Mouse (Mus musculus) intestine, postnatal 0 days (tissue): ENCODE data around the gene Sec24d. TPM values are rescaled to one million over a fixed set of nuclear protein-coding genes. Genes with fewer than 3 reads are reported as not detected.
"Not testable (repeated sequence)": the region's sequence is repeated elsewhere in the genome, so short reads cannot be mapped to it uniquely, and the experiment has no call there.

ENCODE experiments used
- ATAC-seq: fragments of 200-750 bp; cut with Nextera tagmentation; 2 replicates; pipeline ENCODE4 v1.8.0; 2017; ENCODE audit warnings: mild to moderate bottlenecking, moderate TSS enrichment, moderate library complexity
- H3K27ac ChIP-seq: fragments of 300-500 bp; sonication (generic); 2 replicates; pipeline ENCODE4 v1.5.1; 2014; ENCODE audit warnings: mild to moderate bottlenecking, low read depth, low read length, moderate library complexity
- H3K27me3 ChIP-seq: fragments of 300-500 bp; sonication (generic); replicated peaks from 2 replicates; pipeline ENCODE4 v1.6.1; 2014; ENCODE audit warnings: low read length, mixed read lengths; ENCODE audit not compliant: control insufficient read depth, insufficient read depth
- H3K36me3 ChIP-seq: fragments of 300-500 bp; sonication (generic); 2 replicates; pipeline ENCODE4 v1.6.1; 2014; ENCODE audit warnings: mild to moderate bottlenecking, moderate library complexity; ENCODE audit not compliant: control insufficient read depth, insufficient read depth
- H3K4me1 ChIP-seq: fragments of 300-500 bp; sonication (generic); replicated peaks from 2 replicates; pipeline ENCODE4 v1.6.1; 2014; ENCODE audit warnings: antibody characterized with exemption, low read length, mixed read lengths; ENCODE audit not compliant: control insufficient read depth, insufficient read depth
- H3K4me2 ChIP-seq: fragments of 300-500 bp; sonication (generic); replicated peaks from 2 replicates; pipeline ENCODE4 v1.6.1; 2014; ENCODE audit warnings: low read depth, mild to moderate bottlenecking, moderate library complexity
- H3K4me3 ChIP-seq: fragments of 300-500 bp; sonication (generic); 2 replicates; pipeline ENCODE4 v1.5.1; 2014; ENCODE audit warnings: low read depth, low read length
- H3K9ac ChIP-seq: fragments of 300-500 bp; sonication (generic); 2 replicates; pipeline ENCODE4 v1.6.1; 2014; ENCODE audit warnings: mild to moderate bottlenecking, low read depth, low read length
- H3K9me3 ChIP-seq: fragments of 300-500 bp; sonication (generic); 2 replicates; pipeline ENCODE4 v1.6.1; 2016; ENCODE audit warnings: mixed run types; ENCODE audit not compliant: control insufficient read depth
- CTCF ChIP-seq: sonication (generic); IDR thresholded peaks from 2 replicates; pipeline ENCODE4 v1.5.1; 2016; ENCODE audit warnings: low read depth, mild to moderate bottlenecking, control low read depth, antibody characterized with exemption, moderate library complexity
- WGBS: fragments of 180-500 bp; shearing (Covaris S2); extraction: QIAGEN DNeasy Blood & Tissue Kit; methylation state at CpG from one replicate; pipeline ENCODE4 v1.1.7; 2014; 5-methylcytosine and 5-hydroxymethylcytosine counted together
- polyA plus RNA-seq: library from polyadenylated mRNA; unstranded; fragments of >200 nt; fragmentation: Nextera tagmentation; extraction: Ambion mirVana; gene quantifications from 2 replicates; pipeline ENCODE4 v1.2.1, GENCODE M21; 2015

Gene Sec24d
- polyA plus RNA-seq, 1 experiment from 2014 or later: 210 TPM

DNA sequence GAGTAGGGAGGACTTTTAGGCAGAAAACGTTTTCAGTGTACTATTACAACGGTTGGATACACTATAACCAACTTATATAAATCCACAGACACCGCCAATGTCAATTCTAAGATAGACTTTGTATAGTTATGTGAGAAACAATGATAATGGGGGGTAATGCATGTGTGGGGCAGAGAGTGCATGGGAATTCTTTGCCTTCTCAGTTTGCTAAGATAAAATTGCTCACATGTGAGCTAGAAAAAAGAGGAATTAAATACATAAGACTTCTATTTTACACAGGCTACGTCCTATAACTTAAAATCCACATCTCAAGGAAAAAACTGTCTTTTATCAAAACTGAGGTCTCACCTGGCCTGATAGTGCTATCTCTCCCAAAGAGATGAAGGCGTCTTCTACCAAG is 103.7 kb downstream of the Sec24d start:
- Histone ChIP-seq H3K36me3 (peaks cover 48% of the 10 kb centered on the region), H3K4me2 (no peak overlapping the region), H3K4me3 (no peak overlapping the region), H3K27ac (no peak overlapping the region), H3K9ac (no peak overlapping the region), H3K9me3 (no peaks in the 10 kb centered on the region), H3K4me1 (no peaks in the 10 kb centered on the region), H3K27me3 (no peaks in the 10 kb centered on the region)
- no peak for ATAC-seq
- 94% methylated on average over 5 of the region's 5 CpGs for WGBS
- TF ChIP-seq CTCF: no peak

DNA sequence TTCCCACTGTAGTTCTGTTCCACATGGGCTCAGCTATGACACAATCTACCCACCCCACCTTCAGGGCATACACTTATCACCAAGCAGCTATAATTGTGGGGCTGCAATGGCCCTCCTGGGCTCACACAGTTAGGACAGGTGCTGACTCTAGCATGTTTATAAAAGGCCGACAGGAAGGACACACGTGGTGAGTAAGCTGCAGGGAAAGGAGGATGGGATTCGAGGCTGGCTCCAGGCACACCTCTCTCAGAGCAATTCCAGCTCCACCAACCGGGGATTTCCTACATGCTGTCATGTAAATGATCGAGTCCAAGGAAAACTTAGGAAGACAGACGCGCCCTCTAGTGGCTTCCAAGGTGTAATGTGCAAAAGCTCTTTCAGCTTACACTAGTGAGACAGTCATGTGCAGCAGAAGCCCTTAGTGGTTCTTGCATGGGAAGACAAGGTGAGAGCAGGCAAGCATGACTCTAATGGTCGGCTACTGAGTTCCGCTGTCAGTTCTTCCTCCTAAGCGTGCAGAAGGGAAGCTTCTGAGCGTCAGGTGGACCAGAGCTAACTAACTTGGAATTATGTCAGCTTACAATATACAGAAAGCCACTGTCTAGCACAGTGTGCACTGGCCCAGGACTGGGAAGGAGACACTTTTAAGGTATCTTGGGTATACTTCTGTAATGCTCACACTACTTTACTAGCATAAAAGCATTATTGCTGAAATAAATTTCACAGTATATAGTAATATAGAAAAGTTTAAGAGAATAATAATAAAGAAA is 104.7 kb downstream of the Sec24d start:
- no peaks in the 10 kb centered on the region for H3K9me3 ChIP-seq
- no peak overlapping the region for H3K4me3 ChIP-seq
- H3K27ac ChIP-seq: no peak overlapping the region
- no peaks in the 10 kb centered on the region for H3K4me1 ChIP-seq
- TF ChIP-seq CTCF: peak; percentile 91
- no peak overlapping the region for H3K4me2 ChIP-seq
- H3K36me3 ChIP-seq: peaks cover 46% of the 10 kb centered on the region
- 27% methylated on average over 11 of the region's 11 CpGs for WGBS
- peak; percentile 78 for ATAC-seq
- H3K27me3 ChIP-seq: no peaks in the 10 kb centered on the region
- H3K9ac ChIP-seq: no peak overlapping the region

DNA sequence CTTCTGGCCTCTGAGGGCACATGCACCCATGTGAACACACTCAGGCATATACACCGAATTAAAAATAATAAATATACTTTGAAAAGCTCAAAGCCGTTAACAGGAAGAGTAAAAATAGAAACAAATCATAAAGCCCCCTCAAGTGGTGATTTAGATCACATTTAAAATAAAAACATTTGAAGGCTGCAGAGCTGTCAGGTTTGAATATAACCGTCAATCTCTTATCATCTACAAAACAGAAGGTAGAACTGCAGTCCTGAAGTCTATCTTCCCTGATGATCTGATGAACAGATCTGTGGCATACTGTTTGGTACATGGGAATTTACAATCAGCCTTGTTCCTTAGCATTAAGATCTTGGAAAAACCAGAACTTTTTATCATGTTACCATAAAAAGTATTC is 109.3 kb downstream of the Sec24d start:
- no peak for TF ChIP-seq CTCF
- Histone ChIP-seq H3K9ac (no peak overlapping the region), H3K4me1 (no peaks in the 10 kb centered on the region), H3K36me3 (peaks cover 33% of the 10 kb centered on the region), H3K4me3 (no peak overlapping the region), H3K27me3 (no peaks in the 10 kb centered on the region), H3K9me3 (no peaks in the 10 kb centered on the region), H3K4me2 (no peak overlapping the region), H3K27ac (no peak overlapping the region)
- 92% methylated on average over 3 of the region's 3 CpGs for WGBS
- no peak for ATAC-seq

DNA sequence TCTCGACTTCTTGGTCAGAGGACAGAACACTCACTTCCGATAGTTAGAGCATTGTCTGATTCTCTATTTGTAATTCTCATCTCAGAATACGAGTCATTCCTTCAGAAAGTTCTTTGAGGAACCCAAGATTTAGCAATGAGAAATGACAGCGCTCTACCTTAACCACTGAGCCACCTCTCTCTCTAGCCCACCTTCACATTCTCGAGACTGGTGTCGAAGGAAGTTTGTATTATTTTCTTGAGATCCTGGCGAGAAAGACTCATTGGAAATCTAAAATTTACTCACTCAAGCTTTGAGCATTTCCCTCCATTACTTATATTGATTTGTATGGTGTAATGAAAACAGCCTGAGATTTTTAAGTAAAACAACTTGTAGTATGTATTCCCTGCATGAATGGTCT is 117.2 kb downstream of the Sec24d start:
- 88% methylated on average over 7 of the region's 7 CpGs for WGBS
- TF ChIP-seq CTCF: no peak
- H3K4me1 ChIP-seq: 0 out of 2 replicates have a peak, but pooled peaks cover 3% of the 10 kb centered on the region
- no peak overlapping the region for H3K4me3 ChIP-seq
- ATAC-seq: no peak
- peak overlapping the region; percentile 78; the same call in 1 of the 2 replicates for H3K4me2 ChIP-seq
- peaks cover 16% of the 10 kb centered on the region for H3K36me3 ChIP-seq
- no peaks in the 10 kb centered on the region for H3K27me3 ChIP-seq
- no peak overlapping the region for H3K9ac ChIP-seq
- no peak overlapping the region for H3K27ac ChIP-seq
- no peaks in the 10 kb centered on the region for H3K9me3 ChIP-seq

DNA sequence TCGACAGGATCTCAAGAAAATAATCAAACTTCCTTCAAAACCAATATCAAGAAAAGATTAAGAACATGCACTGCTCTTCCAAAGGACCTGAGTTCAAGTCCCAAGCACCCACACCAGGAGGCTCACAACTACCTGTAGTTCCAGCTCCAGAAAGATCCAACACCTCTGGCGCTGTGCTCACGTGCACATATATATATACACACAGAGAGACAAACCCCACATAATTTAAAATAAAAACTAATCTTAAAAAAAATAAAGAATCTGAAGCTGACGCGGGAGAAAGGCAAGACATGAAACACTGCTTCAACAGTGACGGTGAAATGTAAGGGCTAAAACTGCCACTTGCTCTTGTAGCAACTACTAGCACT is 117.8 kb downstream of the Sec24d start:
- peak overlapping the region; percentile 63 for H3K4me3 ChIP-seq
- TF ChIP-seq CTCF: no peak
- no peaks in the 10 kb centered on the region for H3K9me3 ChIP-seq
- peak overlapping the region; percentile 78 for H3K4me2 ChIP-seq
- ATAC-seq: 0 out of 2 replicates have a peak, but pooled peaks have one; percentile 1
- 7% methylated on average over 6 of the region's 6 CpGs for WGBS
- peak overlapping the region; percentile 85 for H3K27ac ChIP-seq
- H3K27me3 ChIP-seq: no peaks in the 10 kb centered on the region
- peaks cover 16% of the 10 kb centered on the region for H3K36me3 ChIP-seq
- H3K9ac ChIP-seq: peak overlapping the region; percentile 66
- 0 out of 2 replicates have a peak, but pooled peaks cover 3% of the 10 kb centered on the region for H3K4me1 ChIP-seq

DNA sequence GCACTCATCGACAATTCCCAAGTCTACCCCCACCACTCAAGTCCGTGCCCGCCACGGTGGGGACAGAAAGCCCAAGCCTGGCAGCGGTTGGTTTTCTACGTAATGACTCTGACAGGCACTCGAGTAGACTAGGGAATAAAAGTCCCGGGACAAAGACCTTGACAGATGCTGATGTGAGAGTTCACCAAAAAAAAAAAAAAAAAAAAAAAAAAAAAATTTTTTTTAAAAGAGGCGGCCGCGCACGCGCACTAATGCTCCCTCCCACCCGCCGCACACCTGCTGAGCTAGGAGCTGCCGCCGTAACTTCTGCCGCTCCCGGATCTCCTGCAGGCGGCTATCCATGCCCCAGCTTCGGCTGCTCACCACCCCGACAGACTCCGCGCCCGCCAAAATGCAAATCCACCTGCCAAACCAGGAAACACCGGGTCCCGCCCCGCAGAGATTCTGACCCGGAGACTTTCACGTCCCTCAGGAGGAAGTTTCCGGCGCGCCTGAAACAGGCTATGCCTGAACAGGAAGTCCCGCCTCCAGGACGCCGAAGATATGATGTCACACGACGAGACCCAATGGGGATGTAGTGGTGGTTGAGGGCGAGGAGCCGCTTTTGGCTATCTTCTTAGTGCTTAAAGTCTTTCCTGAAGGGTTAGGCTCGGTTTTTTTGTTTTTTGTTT is 118.4 kb downstream of the Sec24d start, which contains the start of gene Mettl14:
Gene Mettl14, minus strand, starts transcription at position 623 of the 671 bp plus-strand sequence.
- no peaks in the 10 kb centered on the region for H3K27me3 ChIP-seq
- under 1% methylated on average over 41 of the region's 41 CpGs for WGBS
- no peaks in the 10 kb centered on the region for H3K9me3 ChIP-seq
- 0 out of 2 replicates have a peak, but pooled peaks have one; percentile 4 for TF ChIP-seq CTCF
- H3K36me3 ChIP-seq: peaks cover 15% of the 10 kb centered on the region
- ATAC-seq: peak; percentile 99
- H3K9ac ChIP-seq: peak within 1 kb of the TSS; percentile 66
- peak within 1 kb of the TSS; percentile 78 for H3K4me2 ChIP-seq
- peak within 1 kb of the TSS; percentile 85 for H3K27ac ChIP-seq
- H3K4me1 ChIP-seq: 0 out of 2 replicates have a peak, but pooled peaks cover 3% of the 10 kb centered on the region
- peak within 1 kb of the TSS; percentile 63 for H3K4me3 ChIP-seq

DNA sequence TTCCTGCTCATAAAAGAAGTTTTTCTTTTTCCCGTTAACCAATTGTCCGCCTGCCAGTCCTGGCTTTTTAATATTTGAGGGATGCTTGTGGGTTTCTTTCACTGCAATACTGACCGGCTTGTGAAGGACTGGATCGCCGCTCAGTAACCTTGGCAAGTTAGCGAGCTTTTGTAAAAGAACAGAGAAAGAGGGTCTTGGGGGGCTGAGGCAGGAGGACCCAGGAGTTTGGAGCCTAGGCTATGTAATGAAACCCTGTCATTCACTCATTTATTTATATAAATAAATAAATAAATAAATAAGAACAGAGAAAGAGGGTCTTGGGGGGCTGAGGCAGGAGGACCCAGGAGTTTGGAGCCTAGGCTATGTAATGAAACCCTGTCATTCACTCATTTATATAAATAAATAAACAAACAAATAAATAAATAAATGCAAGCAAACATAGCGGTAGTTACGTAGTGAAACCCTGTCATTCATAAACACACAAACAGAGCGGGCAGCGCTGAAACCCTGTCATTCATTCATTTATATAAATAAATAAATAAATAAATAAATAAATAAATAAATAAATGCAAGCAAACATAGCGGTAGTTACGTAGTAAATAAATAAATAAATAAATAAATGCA is 119.0 kb downstream of the Sec24d start:
- not testable (repeated sequence) for H3K9me3 ChIP-seq, H3K27ac ChIP-seq, H3K36me3 ChIP-seq, H3K27me3 ChIP-seq, H3K9ac ChIP-seq, H3K4me1 ChIP-seq
- WGBS: 19% methylated on average over 12 of the region's 12 CpGs
- peak overlapping the region; percentile 65 for H3K4me2 ChIP-seq
- H3K4me3 ChIP-seq: peak overlapping the region; percentile 63
- ATAC-seq: peak; percentile 41; the same call in 1 of the 2 replicates
